Mouse (Mus musculus) Muller cell, postnatal 12 days (primary cell): ENCODE data around the gene Tnfrsf13c.
A peak's percentile ranks its signal among the peaks of the same experiment; 100 is the strongest.

Experiments used
- DNase-seq: peaks from one replicate; pipeline ENCODE4 v3.0.0-alpha.2; 2015; ENCODE audit errors: inconsistent ontology term

The Tnfrsf13c gene

GRCm38 (mm10) chr15:82207504-82208219 is 16.5 kb downstream of the Tnfrsf13c start:
- no peak for DNase-seq

GRCm38 (mm10) chr15:82207105-82207459 is 17.1 kb downstream of the Tnfrsf13c start:
- no peak for DNase-seq

GRCm38 (mm10) chr15:82206365-82207104 is 17.6 kb downstream of the Tnfrsf13c start:
- DNase-seq = peak; percentile 94

- no peak for DNase-seq
These were observed 19.3 kb downstream of the Tnfrsf13c start for GRCm38 (mm10) chr15:82204680-82205371.

GRCm38 (mm10) chr15:82203611-82204351 is 20.4 kb downstream of the Tnfrsf13c start:
- no peak for DNase-seq

GRCm38 (mm10) chr15:82203090-82203489 is 21.1 kb downstream of the Tnfrsf13c start:
- DNase-seq = no peak

GRCm38 (mm10) chr15:82202086-82202485 is 22.1 kb downstream of the Tnfrsf13c start:
- no peak for DNase-seq

- DNase-seq = no peak
These were observed 24.6 kb downstream of the Tnfrsf13c start for GRCm38 (mm10) chr15:82199546-82199945.

- DNase-seq = no peak
These were observed 25.8 kb downstream of the Tnfrsf13c start for GRCm38 (mm10) chr15:82198342-82198741.

- DNase-seq = no peak
These were observed 26.2 kb downstream of the Tnfrsf13c start for GRCm38 (mm10) chr15:82197937-82198336.

- no peak for DNase-seq
These were observed 26.9 kb downstream of the Tnfrsf13c start for GRCm38 (mm10) chr15:82197246-82197750.

GRCm38 (mm10) chr15:82196300-82196699 is 27.9 kb downstream of the Tnfrsf13c start:
- DNase-seq = no peak

- DNase-seq = peak; percentile 76
These were observed 31.6 kb downstream of the Tnfrsf13c start for GRCm38 (mm10) chr15:82192617-82193016.

GRCm38 (mm10) chr15:82188481-82189240 is 35.5 kb downstream of the Tnfrsf13c start:
- no peak for DNase-seq

GRCm38 (mm10) chr15:82187924-82188323 is 36.2 kb downstream of the Tnfrsf13c start:
- no peak for DNase-seq

GRCm38 (mm10) chr15:82187401-82187800 is 36.8 kb downstream of the Tnfrsf13c start:
- DNase-seq = no peak

GRCm38 (mm10) chr15:82186931-82187330 is 37.2 kb downstream of the Tnfrsf13c start:
- DNase-seq = no peak

- no peak for DNase-seq
These were observed 38.0 kb downstream of the Tnfrsf13c start for GRCm38 (mm10) chr15:82186131-82186530.

GRCm38 (mm10) chr15:82185062-82185783 is 38.9 kb downstream of the Tnfrsf13c start:
- DNase-seq = no peak

GRCm38 (mm10) chr15:82184656-82185055 is 39.5 kb downstream of the Tnfrsf13c start:
- DNase-seq = no peak
